Mouse (Mus musculus): Measurements from ENCODE around the gene Lyve1.

The Lyve1 gene

GRCm38 (mm10) chr7:110811529-110811928, 51.5 kb downstream of the Lyve1 start:
- in situ Hi-C loops (cut with MboI; ENCODE audit: low sequenced_read_pairs) = no loop called here

GRCm38 (mm10) chr7:110810995-110811394, 52.0 kb downstream of the Lyve1 start:
- in situ Hi-C loops (cut with MboI; ENCODE audit: low sequenced_read_pairs) = no loop called here

GRCm38 (mm10) chr7:110809585-110810557, 53.2 kb downstream of the Lyve1 start:
- in situ Hi-C loops (cut with MboI; ENCODE audit: low sequenced_read_pairs) = no loop called here

- in situ Hi-C loops (cut with MboI; ENCODE audit: low sequenced_read_pairs) = no loop called here
Measured at GRCm38 (mm10) chr7:110808962-110809361, 54.1 kb downstream of the Lyve1 start.

- in situ Hi-C loops (cut with MboI; ENCODE audit: low sequenced_read_pairs) = no loop called here
Measured at GRCm38 (mm10) chr7:110807460-110808030, 55.5 kb downstream of the Lyve1 start.

- in situ Hi-C loops (cut with MboI; ENCODE audit: low sequenced_read_pairs) = no loop called here
Measured at GRCm38 (mm10) chr7:110804266-110804665, 58.8 kb downstream of the Lyve1 start.

GRCm38 (mm10) chr7:110803131-110803530, 59.9 kb downstream of the Lyve1 start:
- in situ Hi-C loops (cut with MboI; ENCODE audit: low sequenced_read_pairs) = no loop called here

GRCm38 (mm10) chr7:110801028-110801427, 62.0 kb downstream of the Lyve1 start:
- in situ Hi-C loops (cut with MboI; ENCODE audit: low sequenced_read_pairs) = no loop called here

Data from CH12F3 (cell line).